Mouse (Mus musculus) thymus, adult 2 months (tissue): ENCODE results near the gene Capn2.

Experiments used
- CTCF ChIP-seq: fragments of 200-500 bp; IDR thresholded peaks from 2 replicates; pipeline ENCODE4 v1.5.1; 2012; ENCODE audit warnings: mild to moderate bottlenecking, control low read depth, low read length, moderate library complexity, borderline replicate concordance; ENCODE audit not compliant: control insufficient read depth, poor library complexity, insufficient read depth; ENCODE audit errors: extremely low read depth
- POLR2A ChIP-seq: fragments of 200-500 bp; IDR thresholded peaks from 2 replicates; pipeline ENCODE4 v1.6.1; 2012; ENCODE audit warnings: mild to moderate bottlenecking, low read length, control low read depth, moderate library complexity; ENCODE audit not compliant: control insufficient read depth, poor library complexity, insufficient read depth; ENCODE audit errors: extremely low read depth

GRCm38 (mm10) chr1:182523692-182524091 is 6.3 kb upstream of the Capn2 start:
- TF ChIP-seq CTCF = no peak
- TF ChIP-seq POLR2A = no peak
